Mouse (Mus musculus) G1E (cell line): ENCODE measurements at regions not wholly inside any gene's neighbourhood (a gene's known extent, or its start where the extent isn't known, plus 50 kb on each side); places are given as distances from the start of the nearest gene placed in this dataset.

ENCODE experiments used
- CTCF ChIP-seq: IDR thresholded peaks from 2 replicates; pipeline ENCODE4 v1.5.1; 2012; ENCODE audit warnings: low read depth, low read length, inconsistent platforms, mixed read lengths
- TAL1 ChIP-seq: conservative IDR thresholded peaks from 2 replicates; pipeline ENCODE4 v1.6.1; 2012; ENCODE audit warnings: low read depth, low read length, inconsistent platforms, mixed read lengths

GRCm38 (mm10) chr7:64053766-64054165, 99.9 kb upstream of the Trpm1 start:
- no peak for TF ChIP-seq TAL1
- no peak for TF ChIP-seq CTCF
